Mouse (Mus musculus): ENCODE measurements around the gene Acp1. TPM values are rescaled to one million over a fixed set of nuclear protein-coding genes. Genes with fewer than 3 reads are reported as not detected.

Acp1 gene
- polyA plus RNA-seq (2015; fragmentation: Nextera tagmentation; extraction: Ambion mirVana) = 158 and 174 TPM in 2 replicates

DNA sequence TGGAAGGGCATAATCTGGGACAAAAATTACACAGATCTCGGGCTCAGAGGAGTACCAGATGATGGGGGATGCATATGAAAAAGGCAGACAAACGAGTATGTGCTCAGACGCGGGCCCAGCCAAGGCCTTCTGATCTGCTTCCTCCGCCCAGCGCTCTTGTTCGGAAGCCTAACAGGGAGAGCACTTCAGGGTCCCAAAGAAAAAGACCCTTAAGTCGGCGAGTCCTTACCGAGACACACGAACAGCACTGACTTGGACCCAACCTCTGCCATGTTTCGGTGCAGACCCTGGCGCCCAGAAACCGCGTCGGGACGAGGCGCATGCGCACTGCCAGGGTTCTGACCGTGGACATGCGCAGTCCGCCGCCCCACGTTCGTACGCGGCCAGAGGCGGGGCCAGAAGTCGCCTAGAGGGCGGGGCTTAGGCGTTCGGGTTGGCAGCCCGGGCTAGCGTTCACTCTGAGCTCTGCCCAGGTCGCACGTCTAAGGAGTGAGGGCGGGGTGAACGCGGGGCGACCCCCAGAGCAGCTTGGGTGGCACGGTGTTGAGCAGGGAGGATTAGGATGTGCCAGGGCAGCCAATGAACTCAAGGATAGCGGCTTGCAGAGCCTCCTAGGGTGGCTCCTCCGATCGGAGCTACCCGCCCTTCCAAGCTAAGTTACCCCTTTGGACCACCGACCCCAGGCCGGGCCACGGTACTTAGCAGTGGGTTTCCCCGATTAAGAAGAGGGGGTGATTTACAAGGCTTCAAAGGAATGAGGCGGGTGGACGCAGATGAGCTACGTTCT is at the start of gene Acp1, which contains the start of gene Sh3yl1:
Acp1 (minus strand) TSS at position 329 of the 787 bp plus-strand sequence.
Sh3yl1 (plus strand) TSS at position 408 of the 787 bp plus-strand sequence.
- peak; percentile 97 for ATAC-seq (ENCODE audit: low FRiP score, low TSS enrichment)
- peak within 1 kb of the TSS; percentile 87 for H3K9ac ChIP-seq (replicated peaks; ENCODE audit: low read length)
- H3K4me1 ChIP-seq (ENCODE audit: insufficient read depth, low read length) = peaks cover 16% of the 10 kb centered on the region
- H3K9me3 ChIP-seq (ENCODE audit: low read length) = peaks cover 2% of the 10 kb centered on the region; the same call in 1 of the 2 replicates
- H3K4me3 ChIP-seq (ENCODE audit: low read length) = peak within 1 kb of the TSS; percentile 84
- under 1% methylated on average over 52 of the region's 52 CpGs for WGBS
- H3K36me3 ChIP-seq (ENCODE audit: insufficient read depth, low read length) = no peaks in the 10 kb centered on the region
- peak within 1 kb of the TSS; percentile 87 for H3K4me2 ChIP-seq (replicated peaks; ENCODE audit: low read depth, low read length)
- no peaks in the 10 kb centered on the region for H3K27me3 ChIP-seq (ENCODE audit: insufficient read depth, low read length)
- H3K27ac ChIP-seq (ENCODE audit: low read length) = peak within 1 kb of the TSS; percentile 87

DNA sequence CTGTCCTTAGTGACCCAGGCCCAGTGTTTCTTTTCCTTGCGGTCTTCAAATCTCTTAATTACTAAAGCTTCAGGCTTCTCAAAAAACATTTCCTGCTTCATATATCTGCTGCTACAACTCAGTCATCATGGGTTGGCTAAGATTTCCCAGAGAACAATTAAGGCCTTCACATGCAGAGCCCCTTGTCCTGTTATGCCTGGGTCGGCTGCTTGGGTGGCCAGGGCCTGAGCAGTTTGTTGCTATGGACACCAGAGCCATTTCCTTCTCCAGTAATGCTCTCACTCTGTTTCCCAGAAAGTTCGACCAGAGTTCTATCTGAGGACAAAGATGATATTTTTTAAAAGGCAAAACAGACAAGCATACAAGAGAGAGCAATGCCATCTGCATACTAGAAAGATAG is 32.8 kb upstream of the Acp1 start:
- Histone ChIP-seq H3K4me2 (replicated peaks; ENCODE audit: low read depth, low read length) (no peak overlapping the region), H3K27ac (ENCODE audit: low read length) (peak overlapping the region; percentile 73), H3K27me3 (ENCODE audit: insufficient read depth, low read length) (no peaks in the 10 kb centered on the region), H3K9ac (replicated peaks; ENCODE audit: low read length) (no peak overlapping the region), H3K36me3 (ENCODE audit: insufficient read depth, low read length) (peaks cover 12% of the 10 kb centered on the region; the same call in 1 of the 2 replicates), H3K4me3 (ENCODE audit: low read length) (no peak overlapping the region), H3K9me3 (ENCODE audit: low read length) (no peaks in the 10 kb centered on the region), H3K4me1 (ENCODE audit: insufficient read depth, low read length) (peaks cover 11% of the 10 kb centered on the region; the same call in 1 of the 2 replicates)
- 55% methylated on average over 3 of the region's 3 CpGs for WGBS
- ATAC-seq (ENCODE audit: low FRiP score, low TSS enrichment) = no peak

DNA sequence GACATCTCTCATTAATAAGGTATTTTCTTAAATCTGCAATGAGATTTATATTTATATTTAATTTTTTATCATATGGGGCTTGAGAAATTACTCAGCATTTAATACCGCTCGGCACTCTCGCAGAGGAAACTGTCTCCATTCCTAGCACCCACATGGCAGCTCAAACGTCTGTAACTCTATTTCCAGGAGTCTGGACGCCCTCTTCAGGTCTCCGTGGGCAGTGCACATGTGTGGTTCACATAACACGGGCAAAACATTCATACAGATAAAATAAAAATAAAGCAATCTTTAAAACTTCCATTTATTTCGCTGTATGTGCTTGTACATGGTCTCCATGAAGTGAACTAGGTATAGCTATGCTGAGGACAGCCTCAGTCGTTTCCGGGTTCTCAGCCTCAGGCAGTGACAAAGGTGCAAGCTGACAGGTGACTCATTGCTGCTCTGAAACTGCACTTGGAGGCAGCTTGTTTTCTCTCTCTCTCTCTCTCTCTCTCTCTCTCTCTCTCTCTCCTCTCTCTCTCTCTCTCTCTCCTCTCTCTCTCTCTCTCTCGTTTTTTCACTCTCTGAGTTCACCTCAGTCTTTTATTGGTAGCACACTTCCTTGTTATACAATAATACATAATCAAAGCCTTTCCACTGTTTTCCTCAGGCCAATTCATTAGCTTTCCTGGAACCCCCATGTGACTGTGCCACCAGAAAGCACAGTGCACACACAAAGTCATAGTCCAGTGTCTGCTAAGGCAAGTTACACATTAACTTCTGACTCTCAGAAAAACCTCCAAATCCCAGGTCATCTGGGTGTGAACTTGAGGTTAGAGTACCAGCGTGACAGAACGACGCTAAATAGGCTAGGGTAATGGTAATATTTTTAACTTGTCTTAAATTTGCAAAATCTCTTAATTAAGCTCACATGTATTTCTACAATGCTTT is 31.9 kb upstream of the Acp1 start:
- ATAC-seq (ENCODE audit: low FRiP score, low TSS enrichment) = peak; percentile 85
- no peak overlapping the region for H3K4me2 ChIP-seq (replicated peaks; ENCODE audit: low read depth, low read length)
- peaks cover 11% of the 10 kb centered on the region; the same call in 1 of the 2 replicates for H3K4me1 ChIP-seq (ENCODE audit: insufficient read depth, low read length)
- 79% methylated on average over 14 of the region's 14 CpGs for WGBS
- no peak overlapping the region for H3K4me3 ChIP-seq (ENCODE audit: low read length)
- H3K27ac ChIP-seq (ENCODE audit: low read length) = peak overlapping the region; percentile 73
- no peak overlapping the region for H3K9ac ChIP-seq (replicated peaks; ENCODE audit: low read length)
- H3K27me3 ChIP-seq (ENCODE audit: insufficient read depth, low read length) = no peaks in the 10 kb centered on the region
- H3K36me3 ChIP-seq (ENCODE audit: insufficient read depth, low read length) = peaks cover 17% of the 10 kb centered on the region; the same call in 1 of the 2 replicates
- no peaks in the 10 kb centered on the region for H3K9me3 ChIP-seq (ENCODE audit: low read length)

DNA sequence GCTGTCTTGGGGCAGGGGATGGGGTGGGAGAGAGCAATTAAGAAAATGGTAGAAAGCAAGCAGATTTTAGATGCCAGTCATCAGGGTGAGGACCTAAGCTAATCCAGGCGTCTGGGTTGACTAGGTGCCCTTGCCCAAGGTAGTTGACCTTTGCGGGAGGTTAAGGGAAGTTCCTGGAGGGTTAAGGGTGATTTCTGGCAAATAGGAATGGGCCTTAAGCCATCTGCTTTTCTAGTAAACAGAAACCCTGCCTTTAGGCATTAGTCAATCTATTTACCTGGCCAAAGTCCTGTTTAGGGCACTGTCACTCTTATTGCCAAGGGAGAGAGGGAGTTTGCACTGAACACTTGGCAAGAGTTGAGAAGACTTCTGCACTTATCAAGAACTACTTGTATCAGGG is 25.5 kb upstream of the Acp1 start:
- no peaks in the 10 kb centered on the region for H3K9me3 ChIP-seq (ENCODE audit: low read length)
- 64% methylated on average over 2 of the region's 2 CpGs for WGBS
- H3K4me2 ChIP-seq (replicated peaks; ENCODE audit: low read depth, low read length) = no peak overlapping the region
- no peak overlapping the region for H3K4me3 ChIP-seq (ENCODE audit: low read length)
- no peak overlapping the region for H3K9ac ChIP-seq (replicated peaks; ENCODE audit: low read length)
- ATAC-seq (ENCODE audit: low FRiP score, low TSS enrichment) = no peak
- peaks cover 18% of the 10 kb centered on the region; the same call in 1 of the 2 replicates for H3K36me3 ChIP-seq (ENCODE audit: insufficient read depth, low read length)
- H3K4me1 ChIP-seq (ENCODE audit: insufficient read depth, low read length) = no peaks in the 10 kb centered on the region
- no peaks in the 10 kb centered on the region for H3K27me3 ChIP-seq (ENCODE audit: insufficient read depth, low read length)
- no peak overlapping the region for H3K27ac ChIP-seq (ENCODE audit: low read length)

DNA sequence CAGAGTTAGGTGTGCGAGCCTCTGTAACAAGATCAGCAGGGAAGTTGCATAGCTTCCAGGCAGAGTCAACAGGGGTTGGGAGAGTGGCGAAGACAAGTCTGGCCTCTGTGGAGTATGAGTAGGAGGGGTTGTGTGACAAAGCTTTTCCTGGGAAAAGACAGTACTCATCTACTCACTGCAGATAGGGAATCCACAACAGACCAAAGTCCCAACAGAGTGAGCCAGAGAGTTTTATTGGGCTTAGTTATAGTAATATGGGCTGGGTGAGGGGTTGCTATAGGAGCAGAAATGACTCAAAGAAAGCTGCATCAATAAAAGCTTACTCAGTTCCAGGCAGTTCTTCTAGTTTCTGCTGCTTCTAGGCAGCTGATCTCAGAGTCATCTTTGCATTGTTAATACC is 21.9 kb upstream of the Acp1 start:
- no peaks in the 10 kb centered on the region for H3K9me3 ChIP-seq (ENCODE audit: low read length)
- no peaks in the 10 kb centered on the region for H3K4me1 ChIP-seq (ENCODE audit: insufficient read depth, low read length)
- H3K27me3 ChIP-seq (ENCODE audit: insufficient read depth, low read length) = no peaks in the 10 kb centered on the region
- 82% methylated on average over 2 of the region's 2 CpGs for WGBS
- no peak for ATAC-seq (ENCODE audit: low FRiP score, low TSS enrichment)
- H3K9ac ChIP-seq (replicated peaks; ENCODE audit: low read length) = no peak overlapping the region
- H3K4me3 ChIP-seq (ENCODE audit: low read length) = no peak overlapping the region
- H3K36me3 ChIP-seq (ENCODE audit: insufficient read depth, low read length) = 0 out of 2 replicates have a peak, but pooled peaks cover 3% of the 10 kb centered on the region
- no peak overlapping the region for H3K4me2 ChIP-seq (replicated peaks; ENCODE audit: low read depth, low read length)
- no peak overlapping the region for H3K27ac ChIP-seq (ENCODE audit: low read length)

DNA sequence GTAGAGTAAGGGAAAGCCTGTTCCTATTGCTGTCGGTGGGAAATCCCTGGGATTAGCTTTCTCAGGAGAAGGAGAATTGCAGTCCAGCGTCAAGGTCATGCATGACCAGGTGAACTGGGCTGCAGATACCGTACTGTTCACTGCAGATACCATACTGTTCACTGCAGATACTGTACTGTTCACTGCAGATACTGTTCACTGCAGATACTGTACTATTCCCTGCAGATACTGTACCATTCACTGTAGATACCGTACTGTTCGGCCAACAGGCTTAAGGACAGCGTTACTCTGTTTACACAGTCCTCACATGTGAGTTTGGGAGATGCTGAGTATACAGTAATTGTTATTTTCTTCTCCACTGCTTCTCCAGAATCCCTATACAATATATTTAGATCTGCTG is 16.8 kb upstream of the Acp1 start:
- Histone ChIP-seq H3K4me1 (ENCODE audit: insufficient read depth, low read length) (no peaks in the 10 kb centered on the region), H3K9me3 (ENCODE audit: low read length) (no peaks in the 10 kb centered on the region), H3K27ac (ENCODE audit: low read length) (no peak overlapping the region), H3K36me3 (ENCODE audit: insufficient read depth, low read length) (0 out of 2 replicates have a peak, but pooled peaks cover 3% of the 10 kb centered on the region), H3K9ac (replicated peaks; ENCODE audit: low read length) (no peak overlapping the region), H3K27me3 (ENCODE audit: insufficient read depth, low read length) (no peaks in the 10 kb centered on the region), H3K4me3 (ENCODE audit: low read length) (no peak overlapping the region), H3K4me2 (replicated peaks; ENCODE audit: low read depth, low read length) (no peak overlapping the region)
- no peak for ATAC-seq (ENCODE audit: low FRiP score, low TSS enrichment)
- 87% methylated on average over 6 of the region's 6 CpGs for WGBS

DNA sequence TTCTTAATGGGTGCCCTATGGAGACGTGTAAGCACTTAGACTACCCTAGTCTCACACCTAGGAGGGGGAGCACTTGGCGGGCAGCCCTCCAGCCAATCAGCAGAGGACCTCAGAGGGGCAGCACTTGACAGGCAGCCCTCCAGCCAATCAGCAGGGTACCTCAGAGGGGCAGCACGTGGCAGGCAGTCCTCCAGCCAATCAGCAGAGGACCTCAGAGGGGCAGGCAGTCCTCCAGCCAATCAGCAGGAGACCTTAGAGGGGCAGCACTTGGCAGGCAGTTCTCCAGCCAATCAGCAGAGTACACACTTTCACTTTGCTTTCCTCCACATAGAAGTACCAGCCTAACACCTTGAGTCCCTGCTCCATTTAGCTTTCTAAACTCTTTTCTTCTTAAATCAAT is 11.0 kb upstream of the Acp1 start:
- no peaks in the 10 kb centered on the region for H3K27me3 ChIP-seq (ENCODE audit: insufficient read depth, low read length)
- H3K4me2 ChIP-seq (replicated peaks; ENCODE audit: low read depth, low read length) = no peak overlapping the region
- WGBS = 88% methylated on average over 3 of the region's 3 CpGs
- H3K27ac ChIP-seq (ENCODE audit: low read length) = no peak overlapping the region
- no peak for ATAC-seq (ENCODE audit: low FRiP score, low TSS enrichment)
- H3K36me3 ChIP-seq (ENCODE audit: insufficient read depth, low read length) = 0 out of 2 replicates have a peak, but pooled peaks cover 2% of the 10 kb centered on the region
- H3K4me1 ChIP-seq (ENCODE audit: insufficient read depth, low read length) = no peaks in the 10 kb centered on the region
- H3K9ac ChIP-seq (replicated peaks; ENCODE audit: low read length) = no peak overlapping the region
- no peaks in the 10 kb centered on the region for H3K9me3 ChIP-seq (ENCODE audit: low read length)
- H3K4me3 ChIP-seq (ENCODE audit: low read length) = no peak overlapping the region

DNA sequence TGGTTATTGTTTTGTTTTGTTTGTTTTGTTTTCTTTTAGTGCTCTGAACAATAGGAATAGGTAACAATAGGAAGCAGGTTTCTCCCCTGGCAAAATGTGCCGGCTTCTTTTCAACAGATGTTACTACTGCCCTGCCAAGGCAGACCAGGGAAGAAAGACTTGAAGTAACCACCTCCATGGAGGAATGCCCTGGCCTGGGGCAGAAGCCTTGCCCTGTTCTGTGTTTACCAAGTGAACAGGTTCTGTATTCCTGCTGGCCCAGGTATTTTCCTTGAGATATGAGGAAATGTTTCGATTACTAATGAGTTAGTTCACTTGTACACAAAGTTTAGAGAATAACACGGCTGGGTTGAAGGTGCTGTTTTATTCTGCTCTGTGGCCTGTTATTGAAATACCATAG is 1.5 kb upstream of the Acp1 start:
- H3K4me3 ChIP-seq (ENCODE audit: low read length) = peak overlapping the region; percentile 84
- peak overlapping the region; percentile 86 for H3K4me2 ChIP-seq (replicated peaks; ENCODE audit: low read depth, low read length)
- H3K27ac ChIP-seq (ENCODE audit: low read length) = peak overlapping the region; percentile 66
- WGBS = 57% methylated on average over 3 of the region's 3 CpGs
- no peaks in the 10 kb centered on the region for H3K36me3 ChIP-seq (ENCODE audit: insufficient read depth, low read length)
- H3K9me3 ChIP-seq (ENCODE audit: low read length) = peaks cover 2% of the 10 kb centered on the region; the same call in 1 of the 2 replicates
- ATAC-seq (ENCODE audit: low FRiP score, low TSS enrichment) = no peak
- no peaks in the 10 kb centered on the region for H3K27me3 ChIP-seq (ENCODE audit: insufficient read depth, low read length)
- peak overlapping the region; percentile 56 for H3K9ac ChIP-seq (replicated peaks; ENCODE audit: low read length)
- H3K4me1 ChIP-seq (ENCODE audit: insufficient read depth, low read length) = peaks cover 16% of the 10 kb centered on the region

DNA sequence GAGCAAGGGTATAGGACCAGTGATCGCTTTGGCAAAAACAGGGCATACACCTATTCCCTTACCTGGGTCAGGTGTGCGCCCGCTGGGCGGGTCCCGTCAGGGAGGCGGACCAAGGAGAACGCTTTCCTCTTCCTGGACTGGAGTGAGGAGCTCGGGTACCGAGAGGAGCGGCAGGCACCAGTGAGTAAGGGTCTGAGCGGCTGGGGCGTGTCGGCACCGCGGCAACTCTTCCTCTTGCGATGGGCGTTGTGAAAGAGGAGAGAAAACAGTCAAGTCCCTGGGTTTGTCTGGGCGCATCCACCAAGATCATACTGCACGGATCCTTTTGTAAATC is 626 bp upstream of the Acp1 start:
- peak overlapping the region; percentile 87 for H3K9ac ChIP-seq (replicated peaks; ENCODE audit: low read length)
- peaks cover 2% of the 10 kb centered on the region; the same call in 1 of the 2 replicates for H3K9me3 ChIP-seq (ENCODE audit: low read length)
- peaks cover 16% of the 10 kb centered on the region for H3K4me1 ChIP-seq (ENCODE audit: insufficient read depth, low read length)
- H3K27ac ChIP-seq (ENCODE audit: low read length) = peak overlapping the region; percentile 87
- WGBS = 0% methylated on average over 19 of the region's 19 CpGs
- ATAC-seq (ENCODE audit: low FRiP score, low TSS enrichment) = peak; percentile 85
- H3K4me3 ChIP-seq (ENCODE audit: low read length) = peak overlapping the region; percentile 84
- H3K36me3 ChIP-seq (ENCODE audit: insufficient read depth, low read length) = no peaks in the 10 kb centered on the region
- peak overlapping the region; percentile 86 for H3K4me2 ChIP-seq (replicated peaks; ENCODE audit: low read depth, low read length)
- H3K27me3 ChIP-seq (ENCODE audit: insufficient read depth, low read length) = no peaks in the 10 kb centered on the region

All from kidney, embryonic 16.5 days (tissue).